Mouse (Mus musculus): ENCODE measurements around the gene Lrrc3c. TPM values are rescaled to one million over a fixed set of nuclear protein-coding genes. Genes with fewer than 3 reads are reported as not detected.

Lrrc3c gene
- total and polyA plus RNA-seq, 3 experiments, result not detected

DNA sequence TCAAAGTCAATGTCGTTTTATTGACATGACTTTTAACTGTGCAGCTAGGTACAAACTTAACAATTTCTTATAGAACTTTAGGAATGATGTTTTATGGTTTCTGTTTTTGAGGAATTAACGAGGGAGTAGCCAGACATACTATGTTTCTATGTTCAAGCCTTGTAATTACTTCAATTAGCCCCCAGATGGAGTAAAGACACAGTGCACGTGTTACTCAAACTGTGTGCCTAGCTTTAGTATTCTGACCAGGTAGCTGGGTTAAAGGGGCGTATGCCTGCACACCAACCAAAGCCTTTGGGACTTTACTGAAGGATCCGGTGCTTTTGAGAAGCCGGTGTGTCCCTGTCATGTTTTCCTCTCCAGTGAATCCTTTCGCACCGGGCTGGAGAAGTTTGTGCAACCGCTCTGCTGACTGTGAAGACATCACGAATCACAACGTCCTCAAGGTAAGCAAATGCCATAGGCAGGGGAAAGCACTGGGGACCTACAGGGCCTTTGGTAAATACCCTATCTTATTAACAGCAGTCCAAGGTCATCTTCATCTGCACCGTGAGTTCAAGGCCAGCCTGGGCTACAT is 42.9 kb upstream of the Lrrc3c start:
- DNase-seq, result no peak
- intact Hi-C loops (cut with DNase I), result no loop called here
- H3K9ac ChIP-seq (ENCODE audit: low read depth, low read length), result no peak overlapping the region
- H3K79me2 ChIP-seq (replicated peaks; ENCODE audit: control insufficient read depth, insufficient read depth, low read length), result no peaks in the 10 kb centered on the region
- H3K27ac ChIP-seq, result no peak overlapping the region
- 0 out of 2 replicates have a peak, but pooled peaks cover 3% of the 10 kb centered on the region for H3K4me1 ChIP-seq (ENCODE audit: control insufficient read depth, insufficient read depth, low read length)
- H3K36me3 ChIP-seq (ENCODE audit: control insufficient read depth, insufficient read depth, low read length), result no peaks in the 10 kb centered on the region
- TF ChIP-seq CTCF (IDR thresholded peaks at IDR 0.05), result peak; percentile 66
- no peak for TF ChIP-seq EP300 (IDR thresholded peaks at IDR 0.05; ENCODE audit: insufficient read depth, low read depth, low read length)
- no peaks in the 10 kb centered on the region for H3K27me3 ChIP-seq (ENCODE audit: control insufficient read depth, insufficient read depth, low read length)
- no peak overlapping the region for H3K4me3 ChIP-seq
- WGBS, result 61% methylated on average over 12 of the region's 12 CpGs

DNA sequence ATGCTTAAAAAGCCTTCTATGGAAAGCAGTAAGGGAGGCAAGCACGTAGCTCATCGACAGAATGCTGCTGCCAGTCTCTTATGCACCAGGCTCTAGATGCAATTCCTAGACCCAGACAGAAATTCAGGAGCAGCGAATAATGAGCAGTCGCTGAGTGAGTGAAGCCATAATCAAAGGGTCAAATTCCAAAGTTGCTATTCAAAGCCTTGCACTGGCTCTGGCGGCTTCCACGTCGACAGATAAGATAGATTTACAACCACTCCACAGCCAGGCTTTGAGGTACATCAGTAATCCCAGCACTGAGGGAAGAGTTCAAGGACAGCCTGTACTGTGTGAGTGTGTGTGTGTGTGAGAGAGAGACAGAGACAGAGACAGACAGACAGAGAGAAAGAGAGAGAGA is 37.1 kb upstream of the Lrrc3c start:
- intact Hi-C loops (cut with DNase I), result no loop called here
- TF ChIP-seq CTCF (IDR thresholded peaks at IDR 0.05) (no peak), POLR2A (IDR thresholded peaks at IDR 0.05; ENCODE audit: insufficient read depth, low read depth, low read length) (no peak), EP300 (IDR thresholded peaks at IDR 0.05; ENCODE audit: insufficient read depth, low read depth, low read length) (no peak)
- no peaks in the 10 kb centered on the region for H3K27me3 ChIP-seq (ENCODE audit: control insufficient read depth, insufficient read depth, low read length)
- no peaks in the 10 kb centered on the region for H3K79me2 ChIP-seq (replicated peaks; ENCODE audit: control insufficient read depth, insufficient read depth, low read length)
- no peak for DNase-seq
- H3K27ac ChIP-seq, result no peak overlapping the region
- H3K36me3 ChIP-seq (ENCODE audit: control insufficient read depth, insufficient read depth, low read length), result no peaks in the 10 kb centered on the region
- no peak overlapping the region for H3K9ac ChIP-seq (ENCODE audit: low read depth, low read length)
- 23% methylated on average over 7 of the region's 7 CpGs for WGBS
- H3K4me1 ChIP-seq (ENCODE audit: control insufficient read depth, insufficient read depth, low read length), result no peaks in the 10 kb centered on the region
- H3K4me3 ChIP-seq, result no peak overlapping the region

DNA sequence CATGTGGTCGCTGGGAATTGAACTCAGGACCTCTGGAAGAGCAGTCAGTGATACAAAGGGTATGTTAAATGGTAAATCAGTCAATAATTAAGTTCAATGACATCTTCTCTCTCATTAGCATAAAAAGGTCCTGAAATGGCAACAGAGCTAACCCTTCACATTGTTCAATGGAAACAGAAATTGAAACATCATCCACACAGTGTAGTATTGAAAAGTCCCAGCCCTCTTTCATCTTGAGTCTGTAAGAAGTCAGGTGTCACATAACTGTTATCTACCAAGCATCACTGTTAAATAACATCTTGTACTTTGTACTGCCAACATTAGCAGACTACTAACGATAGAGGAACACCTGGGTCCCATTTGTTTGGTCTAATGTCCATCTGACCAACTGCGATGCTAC is 35.1 kb upstream of the Lrrc3c start:
- no peak overlapping the region for H3K27ac ChIP-seq
- no peaks in the 10 kb centered on the region for H3K4me1 ChIP-seq (ENCODE audit: control insufficient read depth, insufficient read depth, low read length)
- no peak for DNase-seq
- TF ChIP-seq POLR2A (IDR thresholded peaks at IDR 0.05; ENCODE audit: insufficient read depth, low read depth, low read length) (no peak), CTCF (IDR thresholded peaks at IDR 0.05) (no peak), EP300 (IDR thresholded peaks at IDR 0.05; ENCODE audit: insufficient read depth, low read depth, low read length) (no peak)
- no peak overlapping the region for H3K4me3 ChIP-seq
- intact Hi-C loops (cut with DNase I), result no loop called here
- no peaks in the 10 kb centered on the region for H3K79me2 ChIP-seq (replicated peaks; ENCODE audit: control insufficient read depth, insufficient read depth, low read length)
- H3K36me3 ChIP-seq (ENCODE audit: control insufficient read depth, insufficient read depth, low read length), result no peaks in the 10 kb centered on the region
- WGBS, result 84% methylated on average over 3 of the region's 3 CpGs
- H3K9ac ChIP-seq (ENCODE audit: low read depth, low read length), result no peak overlapping the region
- H3K27me3 ChIP-seq (ENCODE audit: control insufficient read depth, insufficient read depth, low read length), result no peaks in the 10 kb centered on the region

DNA sequence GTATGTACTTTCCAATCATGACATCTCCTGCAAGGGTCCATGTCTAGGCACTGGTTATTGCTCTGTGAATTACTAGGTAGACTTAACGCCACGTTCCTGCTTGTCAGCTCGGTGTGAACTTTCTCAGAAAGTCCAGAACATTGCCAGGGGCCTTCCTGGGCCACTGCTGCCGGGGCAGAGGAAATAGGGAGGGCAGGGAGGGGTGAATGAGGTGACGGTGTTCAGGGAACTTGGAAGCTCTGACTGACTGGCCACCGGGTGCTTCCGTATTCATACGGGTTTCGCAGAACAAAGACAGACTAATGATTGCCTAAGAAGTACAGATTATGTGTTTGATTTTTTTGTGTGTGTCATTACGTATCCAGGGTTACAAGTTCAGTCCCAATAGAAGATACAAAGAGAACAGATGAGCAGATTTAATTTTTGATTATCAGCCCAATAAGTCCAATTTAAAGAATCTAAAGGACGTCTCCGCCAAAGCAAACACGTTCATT is 34.1 kb upstream of the Lrrc3c start:
- TF ChIP-seq CTCF (IDR thresholded peaks at IDR 0.05), result no peak
- TF ChIP-seq POLR2A (IDR thresholded peaks at IDR 0.05; ENCODE audit: insufficient read depth, low read depth, low read length), result no peak
- no peak for TF ChIP-seq EP300 (IDR thresholded peaks at IDR 0.05; ENCODE audit: insufficient read depth, low read depth, low read length)
- no peak overlapping the region for H3K27ac ChIP-seq
- H3K4me3 ChIP-seq, result no peak overlapping the region
- H3K9ac ChIP-seq (ENCODE audit: low read depth, low read length), result no peak overlapping the region
- intact Hi-C loops (cut with DNase I), result no loop called here
- 69% methylated on average over 13 of the region's 13 CpGs for WGBS
- no peaks in the 10 kb centered on the region for H3K27me3 ChIP-seq (ENCODE audit: control insufficient read depth, insufficient read depth, low read length)
- H3K79me2 ChIP-seq (replicated peaks; ENCODE audit: control insufficient read depth, insufficient read depth, low read length), result no peaks in the 10 kb centered on the region
- H3K4me1 ChIP-seq (ENCODE audit: control insufficient read depth, insufficient read depth, low read length), result no peaks in the 10 kb centered on the region
- DNase-seq, result no peak
- no peaks in the 10 kb centered on the region for H3K36me3 ChIP-seq (ENCODE audit: control insufficient read depth, insufficient read depth, low read length)

DNA sequence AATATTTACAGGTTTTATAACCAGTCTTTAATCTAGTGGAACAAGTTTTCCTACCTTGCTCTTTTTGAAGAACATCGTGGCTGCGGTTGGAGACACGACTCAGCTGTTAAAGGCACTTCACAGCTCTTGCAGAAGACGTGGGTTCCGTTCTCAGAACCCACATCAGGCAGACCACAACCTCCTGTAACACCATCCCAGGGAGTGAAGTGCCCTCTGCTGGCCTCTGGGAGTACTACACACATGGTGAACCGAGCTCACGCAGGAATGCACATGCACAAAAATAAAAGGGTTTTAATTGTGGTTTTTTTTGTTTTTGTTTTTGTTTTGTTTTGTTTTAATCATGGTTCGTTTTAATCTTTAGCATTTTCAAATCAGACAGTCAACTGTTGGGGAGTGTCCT is 29.8 kb upstream of the Lrrc3c start:
- no peaks in the 10 kb centered on the region for H3K36me3 ChIP-seq (ENCODE audit: control insufficient read depth, insufficient read depth, low read length)
- no peak overlapping the region for H3K9ac ChIP-seq (ENCODE audit: low read depth, low read length)
- intact Hi-C loops (cut with DNase I), result no loop called here
- no peak for TF ChIP-seq EP300 (IDR thresholded peaks at IDR 0.05; ENCODE audit: insufficient read depth, low read depth, low read length)
- no peak for TF ChIP-seq POLR2A (IDR thresholded peaks at IDR 0.05; ENCODE audit: insufficient read depth, low read depth, low read length)
- TF ChIP-seq CTCF (IDR thresholded peaks at IDR 0.05), result peak; percentile 40
- H3K79me2 ChIP-seq (replicated peaks; ENCODE audit: control insufficient read depth, insufficient read depth, low read length), result no peaks in the 10 kb centered on the region
- DNase-seq, result no peak
- H3K4me3 ChIP-seq, result no peak overlapping the region
- no peaks in the 10 kb centered on the region for H3K4me1 ChIP-seq (ENCODE audit: control insufficient read depth, insufficient read depth, low read length)
- 84% methylated on average over 8 of the region's 8 CpGs for WGBS
- H3K27me3 ChIP-seq (ENCODE audit: control insufficient read depth, insufficient read depth, low read length), result no peaks in the 10 kb centered on the region
- H3K27ac ChIP-seq, result no peak overlapping the region

DNA sequence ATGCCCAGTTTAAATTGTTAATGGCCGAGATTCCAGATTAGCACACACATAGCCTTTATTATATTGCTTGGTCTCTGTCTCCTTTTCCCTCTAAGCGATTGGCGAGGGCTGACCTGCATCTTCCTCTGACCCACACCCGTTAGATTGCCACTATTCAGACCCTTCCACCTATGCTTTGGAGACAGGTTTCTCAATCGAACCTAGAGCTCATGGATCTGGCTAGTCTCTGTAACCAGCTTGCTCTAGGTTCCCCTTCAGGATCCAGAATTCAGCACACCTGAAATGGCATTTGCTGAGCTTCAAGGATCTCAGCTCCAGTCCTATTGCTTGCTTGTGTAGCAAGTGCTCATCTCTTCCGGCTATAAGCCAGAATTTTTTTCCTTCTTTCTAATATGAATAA is 28.6 kb upstream of the Lrrc3c start:
- TF ChIP-seq POLR2A (IDR thresholded peaks at IDR 0.05; ENCODE audit: insufficient read depth, low read depth, low read length) (no peak), EP300 (IDR thresholded peaks at IDR 0.05; ENCODE audit: insufficient read depth, low read depth, low read length) (no peak), CTCF (IDR thresholded peaks at IDR 0.05) (no peak)
- H3K27me3 ChIP-seq (ENCODE audit: control insufficient read depth, insufficient read depth, low read length), result no peaks in the 10 kb centered on the region
- no peak overlapping the region for H3K9ac ChIP-seq (ENCODE audit: low read depth, low read length)
- no peak for DNase-seq
- no peak overlapping the region for H3K27ac ChIP-seq
- no peaks in the 10 kb centered on the region for H3K4me1 ChIP-seq (ENCODE audit: control insufficient read depth, insufficient read depth, low read length)
- H3K36me3 ChIP-seq (ENCODE audit: control insufficient read depth, insufficient read depth, low read length), result no peaks in the 10 kb centered on the region
- 73% methylated on average over 6 of the region's 6 CpGs for WGBS
- intact Hi-C loops (cut with DNase I), result no loop called here
- no peaks in the 10 kb centered on the region for H3K79me2 ChIP-seq (replicated peaks; ENCODE audit: control insufficient read depth, insufficient read depth, low read length)
- H3K4me3 ChIP-seq, result no peak overlapping the region
